Mouse (Mus musculus) forebrain, embryonic 13.5 days (tissue): ENCODE data around the gene Car15. TPM values are rescaled to one million over a fixed set of nuclear protein-coding genes. Genes with fewer than 3 reads are reported as not detected.
A peak's percentile ranks its signal among the peaks of the same experiment; 100 is the strongest.

Source experiments
- ATAC-seq: fragments of 200-750 bp; cut with Nextera tagmentation; 2 replicates; pipeline ENCODE4 v1.8.0; 2017
- H3K27ac ChIP-seq: fragments of 300-500 bp; sonication (generic); 2 replicates; pipeline ENCODE4 v1.5.1; 2015; ENCODE audit warnings: inconsistent platforms, mild to moderate bottlenecking, moderate library complexity
- H3K27me3 ChIP-seq: fragments of 300-500 bp; sonication (generic); 2 replicates; pipeline ENCODE4 v1.6.1; 2015; ENCODE audit warnings: mild to moderate bottlenecking, inconsistent platforms
- H3K36me3 ChIP-seq: fragments of 300-500 bp; sonication (generic); 2 replicates; pipeline ENCODE4 v1.6.1; 2015; ENCODE audit warnings: mild to moderate bottlenecking, inconsistent platforms; ENCODE audit not compliant: poor library complexity, severe bottlenecking
- H3K4me1 ChIP-seq: fragments of 300-500 bp; sonication (generic); 2 replicates; pipeline ENCODE4 v1.6.1; 2015; ENCODE audit warnings: inconsistent platforms
- H3K4me2 ChIP-seq: fragments of 300-500 bp; sonication (generic); 2 replicates; pipeline ENCODE4 v1.6.1; 2015; ENCODE audit warnings: inconsistent platforms, mild to moderate bottlenecking, moderate library complexity
- H3K4me3 ChIP-seq: fragments of 300-500 bp; sonication (generic); 2 replicates; pipeline ENCODE4 v1.5.1; 2015; ENCODE audit warnings: mild to moderate bottlenecking, inconsistent platforms
- H3K9ac ChIP-seq: fragments of 300-500 bp; sonication (generic); 2 replicates; pipeline ENCODE4 v1.6.1; 2015; ENCODE audit warnings: mild to moderate bottlenecking, inconsistent platforms
- H3K9me3 ChIP-seq: fragments of 300-500 bp; sonication (generic); replicated peaks from 2 replicates; pipeline ENCODE4 v1.6.1; 2016; ENCODE audit warnings: inconsistent platforms
- WGBS: fragments of 180-500 bp; shearing (Covaris S2); methylation state at CpG from one replicate; pipeline ENCODE4 v1.1.7; 2015; 5-methylcytosine and 5-hydroxymethylcytosine counted together
- polyA plus RNA-seq: library from polyadenylated mRNA; unstranded; fragments of >200 nt; fragmentation: Nextera tagmentation; extraction: Ambion mirVana; gene quantifications from 2 replicates; pipeline ENCODE4 v1.2.1, GENCODE M21; 2015

Car15 gene
- polyA plus RNA-seq, 1 experiment from 2014 or later = 4.5 TPM

DNA sequence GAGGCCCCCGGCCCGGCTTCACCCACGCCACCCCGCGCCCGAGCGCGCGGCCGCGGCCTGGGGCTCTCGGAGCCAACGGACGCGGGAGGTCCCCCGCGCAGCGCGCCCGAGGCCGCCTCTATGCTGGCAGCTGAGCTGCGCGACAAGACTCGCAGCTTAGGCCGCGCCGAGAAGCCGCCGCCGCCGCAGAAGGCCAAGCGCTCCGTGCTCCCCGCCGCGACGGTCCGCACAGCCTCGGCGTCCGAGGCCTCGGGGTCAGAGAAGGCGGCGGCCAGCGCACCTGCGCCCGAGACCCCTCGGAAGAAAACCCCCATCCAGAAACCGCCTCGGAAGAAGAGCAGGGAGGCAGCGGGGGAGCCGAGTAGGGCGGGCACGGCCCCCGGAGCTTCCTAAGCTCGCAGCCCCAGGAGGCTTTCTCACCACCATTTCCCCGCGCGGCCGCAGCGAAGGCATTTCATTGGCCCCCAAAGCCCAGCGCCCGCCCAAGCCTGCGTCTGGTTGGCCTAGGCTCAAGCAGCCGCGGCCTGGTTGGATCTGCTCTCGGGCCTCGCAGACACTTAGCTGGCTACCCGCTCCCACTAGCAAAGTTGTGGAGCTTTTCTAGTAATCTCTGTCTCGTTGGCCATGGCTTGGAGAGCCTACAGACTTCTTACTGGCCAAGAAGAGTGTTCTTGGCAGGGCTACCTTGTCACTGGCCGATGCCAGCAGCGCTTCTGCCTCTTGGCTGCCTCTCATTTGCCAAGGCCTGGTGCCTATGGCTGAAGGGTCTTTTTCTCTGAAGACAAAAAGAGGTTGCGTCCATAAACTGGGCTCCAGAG lies 30.8 kb downstream of the Car15 start:
- Histone ChIP-seq H3K4me3 (peak overlapping the region; percentile 65), H3K4me1 (peaks cover 47% of the 10 kb centered on the region), H3K27me3 (peaks cover 73% of the 10 kb centered on the region)

DNA sequence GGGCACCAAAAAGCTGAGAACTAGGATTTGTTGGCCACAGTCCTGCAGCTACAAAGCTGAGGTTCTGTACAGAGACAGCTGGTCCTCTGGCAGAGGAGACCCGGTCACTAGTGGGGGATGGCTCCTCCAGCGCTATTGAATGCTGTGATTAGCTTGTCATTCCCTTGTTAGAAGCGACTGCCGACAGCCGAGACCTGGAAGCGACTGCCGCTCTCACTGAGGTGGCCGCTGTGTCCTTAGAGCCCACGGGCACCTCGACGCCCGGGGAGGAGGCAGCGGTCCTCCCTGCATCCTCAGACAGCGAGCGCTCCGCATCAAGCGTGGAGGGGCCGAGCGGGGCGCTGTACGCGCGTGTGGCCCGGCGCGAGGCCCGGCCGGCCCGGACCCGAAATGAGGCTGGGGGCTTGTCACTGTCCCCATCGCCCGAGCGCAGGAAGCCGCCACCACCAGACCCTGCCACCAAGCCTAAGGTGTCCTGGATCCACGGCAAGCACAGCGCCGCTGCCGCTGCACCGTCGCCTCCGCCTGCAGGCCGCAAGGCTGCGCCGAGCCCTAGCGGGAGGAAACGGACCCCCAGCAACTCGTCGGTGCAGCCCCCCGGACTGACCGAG lies 31.5 kb downstream of the Car15 start:
- WGBS = under 1% methylated on average over 46 of the region's 50 CpGs

More for the DNA sequence above, 30.8 kb downstream of the Car15 start:
- H3K27ac ChIP-seq = peak overlapping the region; percentile 77
- H3K9ac ChIP-seq = peak overlapping the region; percentile 92
- WGBS = 2% methylated on average over 73 of the region's 73 CpGs
- H3K4me2 ChIP-seq = peak overlapping the region; percentile 97
- H3K36me3 ChIP-seq = no peaks in the 10 kb centered on the region
- peak; percentile 92 for ATAC-seq
- no peaks in the 10 kb centered on the region for H3K9me3 ChIP-seq

DNA sequence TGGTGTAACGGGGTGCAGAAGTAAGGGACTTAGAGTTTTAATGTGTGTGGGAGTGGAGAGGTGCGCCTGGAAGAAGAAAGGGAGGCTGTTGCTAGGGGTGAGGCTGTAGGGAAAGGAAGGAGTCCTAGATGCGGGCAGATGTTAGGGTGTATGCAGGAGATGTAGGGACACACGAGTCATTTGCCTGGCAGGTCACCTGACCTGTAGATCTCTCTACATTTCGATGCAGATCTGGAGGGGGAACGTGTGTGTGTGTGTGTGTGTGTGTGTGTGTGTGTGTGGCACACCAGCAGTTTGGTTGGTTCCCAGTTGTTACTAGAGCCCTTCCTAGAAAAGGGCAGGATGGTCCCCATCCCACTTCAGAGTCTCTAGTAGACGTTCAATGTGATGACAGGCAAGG lies 33.2 kb downstream of the Car15 start:
- Histone ChIP-seq H3K9me3 (no peaks in the 10 kb centered on the region), H3K4me1 (peaks cover 50% of the 10 kb centered on the region), H3K36me3 (no peaks in the 10 kb centered on the region), H3K27me3 (peaks cover 83% of the 10 kb centered on the region), H3K27ac (no peak overlapping the region), H3K9ac (0 out of 2 replicates have a peak overlapping the region, but pooled peaks have one; percentile 38), H3K4me3 (peak overlapping the region; percentile 38), H3K4me2 (peak overlapping the region; percentile 63)
- no peak for ATAC-seq
- 7% methylated on average over 7 of the region's 7 CpGs for WGBS

More for the DNA sequence above, 31.5 kb downstream of the Car15 start:
- Histone ChIP-seq H3K4me3 (peak overlapping the region; percentile 65), H3K4me1 (peaks cover 50% of the 10 kb centered on the region), H3K9ac (peak overlapping the region; percentile 92), H3K27me3 (peaks cover 79% of the 10 kb centered on the region), H3K36me3 (no peaks in the 10 kb centered on the region), H3K4me2 (peak overlapping the region; percentile 97), H3K27ac (peak overlapping the region; percentile 77), H3K9me3 (no peaks in the 10 kb centered on the region)
- ATAC-seq = peak; percentile 54

DNA sequence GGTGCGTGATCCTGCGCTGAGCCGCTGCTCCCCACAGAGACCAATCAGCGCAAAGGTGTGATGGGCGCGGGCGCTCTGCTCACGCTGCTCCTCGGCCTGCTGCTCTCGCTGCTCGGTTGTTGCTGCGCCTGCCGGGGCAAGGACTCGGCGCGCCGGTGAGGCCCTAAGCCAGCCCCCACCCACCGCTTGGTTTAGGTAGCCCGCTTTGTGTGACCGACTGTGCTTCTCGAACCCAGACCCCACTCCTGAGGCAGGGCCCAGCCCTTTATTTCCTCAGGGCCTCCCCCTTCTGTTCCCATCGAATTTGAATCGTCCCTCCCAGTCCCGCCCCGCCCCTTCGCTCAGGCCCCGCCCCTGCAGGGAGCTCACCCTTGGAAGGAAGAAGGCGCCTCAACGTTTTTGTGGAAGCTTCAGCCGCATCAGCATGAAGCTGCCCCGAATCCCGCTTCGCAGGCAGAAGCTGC lies 33.7 kb downstream of the Car15 start:
- H3K4me3 ChIP-seq = peak overlapping the region; percentile 38
- ATAC-seq = no peak
- H3K4me1 ChIP-seq = peaks cover 45% of the 10 kb centered on the region
- no peaks in the 10 kb centered on the region for H3K36me3 ChIP-seq
- peak overlapping the region; percentile 63 for H3K4me2 ChIP-seq
- H3K27me3 ChIP-seq = peaks cover 86% of the 10 kb centered on the region
- under 1% methylated on average over 33 of the region's 33 CpGs for WGBS
- peak overlapping the region; percentile 38 for H3K9ac ChIP-seq
- H3K9me3 ChIP-seq = no peaks in the 10 kb centered on the region
- no peak overlapping the region for H3K27ac ChIP-seq

DNA sequence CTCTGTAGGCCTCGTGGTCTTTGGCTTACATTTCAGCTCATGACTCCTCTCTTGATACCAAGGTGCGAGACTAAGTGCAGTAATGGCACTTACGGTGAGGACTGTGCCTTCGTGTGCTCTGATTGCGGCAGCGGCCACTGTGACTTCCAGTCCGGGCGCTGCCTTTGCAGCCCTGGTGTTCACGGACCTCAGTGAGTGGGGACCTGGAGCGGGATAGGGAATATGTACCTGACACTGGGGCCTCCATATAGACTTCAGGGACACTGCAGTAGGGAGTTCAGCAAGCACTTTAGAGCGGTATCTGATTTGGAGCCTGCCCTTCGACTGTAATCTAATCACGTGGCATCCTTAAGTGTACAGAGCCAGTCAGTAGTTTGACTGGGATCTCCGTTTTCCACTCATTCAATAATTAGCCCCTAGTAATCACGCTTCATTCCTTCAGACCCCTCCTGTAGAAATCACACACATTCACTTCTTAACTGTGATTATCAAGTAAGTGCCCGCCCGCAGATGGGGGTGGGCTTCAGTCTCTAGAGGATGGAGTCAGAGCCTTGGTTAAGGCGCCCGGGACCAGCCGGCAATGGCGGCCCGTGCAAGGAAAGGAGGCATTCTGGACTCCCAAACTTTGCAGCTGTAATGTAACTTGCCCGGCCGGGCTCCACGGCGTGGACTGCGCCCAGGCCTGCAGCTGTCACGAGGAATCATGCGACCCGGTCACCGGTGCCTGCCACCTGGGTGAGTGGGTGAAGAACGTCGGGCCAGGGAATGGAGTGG lies 34.3 kb downstream of the Car15 start:
- Histone ChIP-seq H3K27ac (no peak overlapping the region), H3K27me3 (peaks cover 87% of the 10 kb centered on the region), H3K9ac (peak overlapping the region; percentile 52), H3K4me3 (peak overlapping the region; percentile 38), H3K9me3 (no peaks in the 10 kb centered on the region), H3K36me3 (no peaks in the 10 kb centered on the region), H3K4me1 (peaks cover 41% of the 10 kb centered on the region), H3K4me2 (peak overlapping the region; percentile 63)
- 4% methylated on average over 33 of the region's 33 CpGs for WGBS
- no peak for ATAC-seq

DNA sequence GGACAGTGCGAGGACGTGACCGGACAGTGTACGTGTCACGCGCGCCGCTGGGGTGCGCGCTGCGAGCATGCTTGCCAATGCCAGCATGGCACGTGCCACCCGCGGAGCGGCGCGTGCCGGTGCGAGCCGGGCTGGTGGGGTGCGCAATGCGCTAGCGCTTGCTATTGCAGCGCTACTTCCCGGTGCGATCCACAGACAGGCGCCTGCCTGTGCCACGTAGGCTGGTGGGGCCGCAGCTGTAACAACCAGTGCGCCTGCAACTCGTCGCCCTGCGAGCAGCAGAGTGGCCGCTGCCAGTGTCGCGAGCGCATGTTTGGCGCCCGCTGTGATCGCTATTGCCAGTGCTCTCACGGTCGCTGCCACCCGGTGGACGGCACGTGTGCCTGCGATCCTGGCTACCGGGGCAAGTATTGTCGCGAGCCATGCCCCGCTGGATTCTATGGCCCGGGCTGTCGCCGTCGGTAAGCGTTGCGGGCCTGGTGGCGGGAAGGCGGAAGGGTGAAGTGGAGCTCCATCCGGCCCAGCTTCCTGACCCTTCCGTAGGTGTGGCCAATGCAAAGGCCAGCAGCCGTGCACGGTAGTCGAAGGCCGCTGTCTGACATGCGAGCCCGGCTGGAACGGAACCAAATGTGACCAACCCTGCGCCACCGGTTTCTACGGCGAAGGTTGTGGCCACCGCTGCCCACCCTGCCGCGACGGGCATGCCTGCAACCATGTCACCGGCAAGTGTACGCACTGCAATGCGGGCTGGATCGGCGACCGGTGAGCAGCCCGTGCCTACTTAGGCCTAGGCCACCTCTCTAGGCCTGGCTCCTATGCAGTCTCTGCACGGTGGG lies 35.1 kb downstream of the Car15 start:
- peak overlapping the region; percentile 52 for H3K9ac ChIP-seq
- peaks cover 89% of the 10 kb centered on the region for H3K27me3 ChIP-seq
- no peaks in the 10 kb centered on the region for H3K36me3 ChIP-seq
- H3K4me2 ChIP-seq = peak overlapping the region; percentile 63
- H3K4me1 ChIP-seq = peaks cover 48% of the 10 kb centered on the region
- peak overlapping the region; percentile 38 for H3K4me3 ChIP-seq
- ATAC-seq = no peak
- under 1% methylated on average over 83 of the region's 83 CpGs for WGBS
- H3K27ac ChIP-seq = no peak overlapping the region
- H3K9me3 ChIP-seq = no peaks in the 10 kb centered on the region

DNA sequence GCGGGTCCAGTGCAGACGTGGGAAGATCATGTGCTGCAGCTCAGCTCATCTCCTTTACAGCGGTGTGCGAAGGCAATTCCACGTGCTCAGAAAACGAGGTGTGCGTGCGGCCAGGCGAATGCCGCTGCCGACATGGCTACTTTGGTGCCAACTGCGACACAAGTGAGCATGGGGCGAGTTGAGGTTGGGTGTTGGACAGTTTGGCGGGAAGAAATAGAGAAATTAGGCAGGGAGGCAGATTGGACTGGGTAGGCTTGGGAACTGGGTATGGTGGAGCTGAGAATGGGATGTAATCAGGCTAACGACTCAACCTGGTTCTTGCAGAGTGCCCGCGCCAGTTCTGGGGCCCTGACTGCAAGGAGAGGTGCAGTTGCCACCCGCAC lies 35.7 kb downstream of the Car15 start:
- H3K36me3 ChIP-seq = no peaks in the 10 kb centered on the region
- H3K4me3 ChIP-seq = peak overlapping the region; percentile 38
- H3K4me2 ChIP-seq = peak overlapping the region; percentile 63
- no peaks in the 10 kb centered on the region for H3K9me3 ChIP-seq
- peaks cover 54% of the 10 kb centered on the region for H3K4me1 ChIP-seq
- peaks cover 92% of the 10 kb centered on the region for H3K27me3 ChIP-seq
- H3K9ac ChIP-seq = peak overlapping the region; percentile 18; the same call in 1 of the 2 replicates
- 1% methylated on average over 18 of the region's 18 CpGs for WGBS
- no peak for ATAC-seq
- no peak overlapping the region for H3K27ac ChIP-seq

DNA sequence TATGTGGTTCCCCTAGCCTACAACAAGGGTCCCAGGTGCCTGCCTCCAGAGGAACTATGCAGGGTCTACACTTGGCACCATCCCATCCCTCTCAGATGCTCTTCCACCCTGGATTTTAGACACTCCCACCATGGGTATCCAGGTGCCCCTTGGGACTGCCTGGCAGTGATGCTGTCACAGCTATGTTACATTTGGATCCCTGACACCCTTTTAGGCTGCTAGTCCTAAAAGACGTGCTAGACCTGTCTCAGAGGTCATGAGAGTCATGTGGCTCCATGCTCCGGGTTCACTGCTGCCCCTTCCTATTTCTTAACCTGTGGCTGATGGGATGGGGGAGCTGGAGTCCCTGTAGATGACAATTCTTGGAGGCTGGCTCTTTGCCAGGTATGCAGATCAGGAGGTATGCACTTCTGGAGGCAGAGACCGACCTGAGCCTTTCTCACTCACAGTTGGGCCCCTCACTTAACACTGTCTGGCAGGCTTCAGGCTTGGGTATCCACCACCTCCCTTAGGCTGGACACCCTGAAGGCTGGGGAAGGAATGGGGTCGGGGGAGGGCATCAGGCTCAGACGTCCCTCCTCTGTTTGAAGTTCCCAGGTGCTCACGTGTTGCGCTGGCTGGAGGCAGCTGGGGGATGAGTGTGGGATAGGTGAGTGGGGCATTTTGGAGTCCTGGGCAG lies 36.2 kb downstream of the Car15 start:
- peak overlapping the region; percentile 63; the same call in 1 of the 2 replicates for H3K4me2 ChIP-seq

DNA sequence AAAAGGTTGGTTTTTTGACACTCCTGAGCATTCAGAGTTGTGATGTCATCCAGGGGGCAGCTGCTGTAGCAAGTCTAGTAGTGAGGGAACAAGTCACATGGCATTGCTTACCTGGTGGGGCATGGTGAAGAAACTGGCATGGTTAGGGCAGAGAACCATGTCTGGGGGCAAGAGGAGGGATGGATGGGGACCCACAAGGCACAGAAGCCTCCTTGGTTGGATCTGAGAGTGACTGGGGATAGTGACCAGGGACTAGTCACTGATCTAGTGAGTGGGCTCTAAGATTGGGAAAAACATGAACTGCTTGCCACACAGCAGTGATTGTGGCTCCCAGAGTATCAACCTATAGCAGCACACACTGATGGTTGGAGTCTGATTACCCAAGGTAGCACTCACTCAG lies 38.6 kb downstream of the Car15 start:
- H3K9me3 ChIP-seq = no peaks in the 10 kb centered on the region

More for the DNA sequence above, 36.2 kb downstream of the Car15 start:
- peaks cover 98% of the 10 kb centered on the region for H3K27me3 ChIP-seq
- WGBS = 4% methylated on average over 7 of the region's 7 CpGs
- no peaks in the 10 kb centered on the region for H3K36me3 ChIP-seq
- peaks cover 56% of the 10 kb centered on the region for H3K4me1 ChIP-seq
- no peak overlapping the region for H3K4me3 ChIP-seq
- H3K9me3 ChIP-seq = no peaks in the 10 kb centered on the region
- no peak overlapping the region for H3K9ac ChIP-seq
- ATAC-seq = no peak
- no peak overlapping the region for H3K27ac ChIP-seq

DNA sequence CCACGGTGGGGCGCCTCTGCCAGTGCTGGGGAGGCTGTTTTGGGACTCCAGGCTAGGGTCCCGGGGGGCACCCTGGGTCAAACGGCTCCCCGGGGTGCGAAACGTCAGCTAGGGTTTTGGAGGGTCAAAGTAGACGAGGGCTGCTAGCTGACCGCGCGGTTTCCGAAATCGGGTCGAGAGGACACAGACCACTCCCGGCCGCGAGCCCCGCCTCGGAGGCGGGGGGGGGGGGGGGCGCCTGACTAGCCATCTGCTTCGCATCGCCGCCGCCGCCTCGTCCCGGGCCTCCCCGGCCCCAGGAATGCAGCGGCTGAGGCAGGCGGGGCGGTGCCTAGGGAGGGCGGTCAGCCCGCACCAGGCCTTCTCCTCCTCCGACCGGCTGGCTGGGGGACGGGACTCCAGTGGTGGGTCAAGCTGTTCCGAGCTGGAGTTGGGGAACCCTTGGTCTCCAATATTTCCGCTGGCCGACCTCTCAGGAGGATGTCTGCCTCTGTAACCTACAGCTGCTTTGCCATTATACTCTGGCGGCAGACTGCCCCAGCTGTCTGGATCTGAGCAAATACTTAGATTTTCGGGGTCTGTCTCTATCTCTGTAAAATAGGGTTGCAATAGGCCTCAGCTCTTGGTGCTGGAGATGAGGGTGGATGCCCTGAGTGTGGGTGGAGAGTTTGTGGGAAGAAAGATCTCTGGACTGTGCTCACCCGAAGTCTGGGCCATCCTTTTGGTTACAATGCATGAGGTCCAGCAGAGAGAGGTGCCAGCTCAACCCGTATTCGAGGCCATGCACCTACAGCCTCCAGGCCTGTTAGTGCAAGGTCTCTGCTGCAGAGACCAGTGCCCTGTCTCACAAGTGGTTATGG lies 39.6 kb downstream of the Car15 start:
- peak; percentile 29; the same call in 1 of the 2 replicates for ATAC-seq
- Histone ChIP-seq H3K4me2 (peak overlapping the region; percentile 82), H3K27ac (no peak overlapping the region), H3K36me3 (peaks cover under 1% of the 10 kb centered on the region; the same call in 1 of the 2 replicates), H3K27me3 (peaks cover 84% of the 10 kb centered on the region), H3K9ac (peak overlapping the region; percentile 36), H3K4me1 (peaks cover 37% of the 10 kb centered on the region), H3K9me3 (no peaks in the 10 kb centered on the region), H3K4me3 (peak overlapping the region; percentile 50)
- WGBS = 1% methylated on average over 36 of the region's 45 CpGs

More for the DNA sequence above, 38.6 kb downstream of the Car15 start:
- no peak overlapping the region for H3K4me3 ChIP-seq
- no peak overlapping the region for H3K4me2 ChIP-seq
- no peaks in the 10 kb centered on the region for H3K36me3 ChIP-seq
- no peak overlapping the region for H3K27ac ChIP-seq
- peaks cover 47% of the 10 kb centered on the region for H3K4me1 ChIP-seq
- no peak overlapping the region for H3K9ac ChIP-seq
- no peak for ATAC-seq
- H3K27me3 ChIP-seq = peaks cover 94% of the 10 kb centered on the region
